Mouse (Mus musculus): ENCODE data around the gene Dazap1. TPM values are rescaled to one million over a fixed set of nuclear protein-coding genes. Genes with fewer than 3 reads are reported as not detected.

The Dazap1 gene
- polyA plus RNA-seq, 1 experiment from 2014 or later = 64.9 TPM

- Histone ChIP-seq H3K36me3 (ENCODE audit: poor library complexity, severe bottlenecking) (peaks cover 11% of the 10 kb centered on the region), H3K4me2 (peak overlapping the region; percentile 88), H3K4me3 (peak overlapping the region; percentile 45), H3K9ac (peak overlapping the region; percentile 60), H3K27ac (no peak overlapping the region), H3K27me3 (0 out of 2 replicates have a peak, but pooled peaks cover 3% of the 10 kb centered on the region), H3K9me3 (replicated peaks) (no peaks in the 10 kb centered on the region), H3K4me1 (peaks cover 36% of the 10 kb centered on the region)
- WGBS = 5% methylated on average over 28 of the region's 28 CpGs
- ATAC-seq = no peak
Observed at GRCm38 (mm10) chr10:80322811-80323211, 61.5 kb downstream of the Dazap1 start.

GRCm38 (mm10) chr10:80323261-80324119 lies 62.2 kb downstream of the Dazap1 start:
- Histone ChIP-seq H3K27ac (no peak overlapping the region), H3K9me3 (replicated peaks) (no peaks in the 10 kb centered on the region)
- no peak for ATAC-seq

GRCm38 (mm10) chr10:80324120-80325037 lies 63.1 kb downstream of the Dazap1 start:
- peak overlapping the region; percentile 88 for H3K4me2 ChIP-seq
- H3K4me1 ChIP-seq = peaks cover 29% of the 10 kb centered on the region
- ATAC-seq = no peak
- 0 out of 2 replicates have a peak, but pooled peaks cover 3% of the 10 kb centered on the region for H3K27me3 ChIP-seq
- H3K9ac ChIP-seq = no peak overlapping the region
- no peak overlapping the region for H3K27ac ChIP-seq
- peak overlapping the region; percentile 45; the same call in 1 of the 2 replicates for H3K4me3 ChIP-seq
- H3K36me3 ChIP-seq (ENCODE audit: poor library complexity, severe bottlenecking) = no peaks in the 10 kb centered on the region
- no peaks in the 10 kb centered on the region for H3K9me3 ChIP-seq (replicated peaks)
- 76% methylated on average over 17 of the region's 17 CpGs for WGBS

More at GRCm38 (mm10) chr10:80323261-80324119, 62.2 kb downstream of the Dazap1 start:
- H3K4me3 ChIP-seq = peak overlapping the region; percentile 45
- WGBS = under 1% methylated on average over 34 of the region's 46 CpGs
- H3K36me3 ChIP-seq (ENCODE audit: poor library complexity, severe bottlenecking) = peaks cover 4% of the 10 kb centered on the region
- H3K4me1 ChIP-seq = peaks cover 34% of the 10 kb centered on the region
- peak overlapping the region; percentile 60 for H3K9ac ChIP-seq
- peak overlapping the region; percentile 88 for H3K4me2 ChIP-seq
- 0 out of 2 replicates have a peak, but pooled peaks cover 3% of the 10 kb centered on the region for H3K27me3 ChIP-seq

- Histone ChIP-seq H3K4me3 (no peak overlapping the region), H3K27ac (no peak overlapping the region), H3K9me3 (replicated peaks) (no peaks in the 10 kb centered on the region), H3K9ac (no peak overlapping the region), H3K4me1 (peaks cover 24% of the 10 kb centered on the region), H3K4me2 (no peak overlapping the region), H3K36me3 (ENCODE audit: poor library complexity, severe bottlenecking) (no peaks in the 10 kb centered on the region), H3K27me3 (0 out of 2 replicates have a peak, but pooled peaks cover 3% of the 10 kb centered on the region)
- 87% methylated on average over 21 of the region's 21 CpGs for WGBS
- no peak for ATAC-seq
Observed at GRCm38 (mm10) chr10:80325045-80325444, 63.8 kb downstream of the Dazap1 start.

GRCm38 (mm10) chr10:80329273-80330081 lies 68.2 kb downstream of the Dazap1 start, which contains the start of the genes Pcsk4 and Reep6:
Gene Pcsk4 (minus strand): TSS chr10:80329498.
Gene Reep6 (plus strand): TSS chr10:80329953.
- Histone ChIP-seq H3K36me3 (ENCODE audit: poor library complexity, severe bottlenecking) (no peaks in the 10 kb centered on the region), H3K27me3 (peaks cover 21% of the 10 kb centered on the region), H3K27ac (no peak within 1 kb of the TSS), H3K4me2 (peak within 1 kb of the TSS; percentile 67), H3K4me1 (peaks cover 11% of the 10 kb centered on the region), H3K9ac (peak within 1 kb of the TSS; percentile 57), H3K9me3 (replicated peaks) (no peaks in the 10 kb centered on the region), H3K4me3 (peak within 1 kb of the TSS; percentile 44)
- peak; percentile 92 for ATAC-seq
- 4% methylated on average over 36 of the region's 36 CpGs for WGBS

- peak overlapping the region; percentile 57 for H3K9ac ChIP-seq
- no peaks in the 10 kb centered on the region for H3K36me3 ChIP-seq (ENCODE audit: poor library complexity, severe bottlenecking)
- 1% methylated on average over 41 of the region's 41 CpGs for WGBS
- peak overlapping the region; percentile 67 for H3K4me2 ChIP-seq
- no peak for ATAC-seq
- H3K4me1 ChIP-seq = peaks cover 11% of the 10 kb centered on the region
- H3K4me3 ChIP-seq = peak overlapping the region; percentile 44
- H3K27me3 ChIP-seq = peaks cover 18% of the 10 kb centered on the region
- H3K9me3 ChIP-seq (replicated peaks) = no peaks in the 10 kb centered on the region
- no peak overlapping the region for H3K27ac ChIP-seq
Observed at GRCm38 (mm10) chr10:80330084-80330483, 68.8 kb downstream of the Dazap1 start.

GRCm38 (mm10) chr10:80330888-80331287 lies 69.6 kb downstream of the Dazap1 start:
- Histone ChIP-seq H3K27me3 (peaks cover 18% of the 10 kb centered on the region), H3K4me3 (no peak overlapping the region), H3K4me2 (peak overlapping the region; percentile 67), H3K27ac (no peak overlapping the region), H3K9ac (no peak overlapping the region), H3K4me1 (peaks cover 11% of the 10 kb centered on the region), H3K9me3 (replicated peaks) (no peaks in the 10 kb centered on the region), H3K36me3 (ENCODE audit: poor library complexity, severe bottlenecking) (no peaks in the 10 kb centered on the region)
- ATAC-seq = no peak
- WGBS = 89% methylated on average over 2 of the region's 2 CpGs

- Histone ChIP-seq H3K9ac (no peak overlapping the region), H3K4me2 (no peak overlapping the region), H3K36me3 (ENCODE audit: poor library complexity, severe bottlenecking) (no peaks in the 10 kb centered on the region), H3K4me3 (no peak overlapping the region), H3K9me3 (replicated peaks) (no peaks in the 10 kb centered on the region), H3K27me3 (peaks cover 18% of the 10 kb centered on the region), H3K27ac (no peak overlapping the region), H3K4me1 (peaks cover 11% of the 10 kb centered on the region)
- WGBS = 80% methylated on average over 10 of the region's 10 CpGs
- ATAC-seq = no peak
Observed at GRCm38 (mm10) chr10:80331636-80332524, 70.6 kb downstream of the Dazap1 start.

GRCm38 (mm10) chr10:80332525-80332989 lies 71.3 kb downstream of the Dazap1 start:
- H3K9ac ChIP-seq = no peak overlapping the region
- no peaks in the 10 kb centered on the region for H3K9me3 ChIP-seq (replicated peaks)
- no peak for ATAC-seq
- H3K4me2 ChIP-seq = no peak overlapping the region
- H3K27ac ChIP-seq = no peak overlapping the region
- peaks cover 18% of the 10 kb centered on the region for H3K27me3 ChIP-seq
- WGBS = 90% methylated on average over 5 of the region's 5 CpGs
- no peaks in the 10 kb centered on the region for H3K36me3 ChIP-seq (ENCODE audit: poor library complexity, severe bottlenecking)
- peaks cover 11% of the 10 kb centered on the region for H3K4me1 ChIP-seq
- no peak overlapping the region for H3K4me3 ChIP-seq

- Histone ChIP-seq H3K27ac (no peak overlapping the region), H3K9ac (no peak overlapping the region), H3K4me2 (no peak overlapping the region), H3K4me1 (0 out of 2 replicates have a peak, but pooled peaks cover 4% of the 10 kb centered on the region), H3K27me3 (peaks cover 30% of the 10 kb centered on the region), H3K9me3 (replicated peaks) (no peaks in the 10 kb centered on the region), H3K4me3 (no peak overlapping the region), H3K36me3 (ENCODE audit: poor library complexity, severe bottlenecking) (no peaks in the 10 kb centered on the region)
- 89% methylated on average over 12 of the region's 12 CpGs for WGBS
- ATAC-seq = no peak
Observed at GRCm38 (mm10) chr10:80336263-80336662, 75.0 kb downstream of the Dazap1 start.

Data from forebrain, embryonic 13.5 days (tissue).